Mouse (Mus musculus): Measurements from ENCODE around the gene Zfp790.

- no peak for TF ChIP-seq HCFC1 (IDR thresholded peaks at IDR 0.05; ENCODE audit: borderline replicate concordance, insufficient read depth, low read length)
- no peak for TF ChIP-seq MAFK (IDR thresholded peaks at IDR 0.05; ENCODE audit: insufficient read depth, low read depth, low read length)
Observed at GRCm38 (mm10) chr7:29807046-29807445, 8.9 kb upstream of the Zfp790 start.
